Mouse (Mus musculus): ENCODE measurements around the gene Pwwp2b. TPM values are rescaled to one million over a fixed set of nuclear protein-coding genes. Genes with fewer than 3 reads are reported as not detected.

The Pwwp2b gene
- polyA plus RNA-seq, 1 experiment from 2014 or later, result 13.5 TPM

DNA sequence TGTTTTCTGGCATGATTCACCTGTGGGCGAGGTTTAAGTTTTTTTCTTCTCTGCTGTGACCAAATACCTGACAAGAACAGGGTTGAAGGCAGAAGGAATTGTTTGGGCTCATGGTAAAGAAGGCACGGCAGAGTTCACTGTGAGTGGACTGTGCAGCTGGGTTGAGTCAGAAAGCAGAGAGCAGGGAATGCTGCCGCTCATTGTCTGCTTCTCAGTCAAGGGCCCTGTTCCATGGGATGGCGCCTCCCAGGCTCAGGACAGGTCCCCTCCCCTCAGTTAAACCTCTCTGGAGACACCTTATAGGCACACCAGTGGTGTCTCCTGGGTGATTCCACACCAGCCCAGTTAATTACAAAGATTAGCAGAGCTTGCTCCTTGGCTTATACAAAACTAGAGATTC is 25.9 kb upstream of the Pwwp2b start:
- WGBS, result 76% methylated on average over 4 of the region's 4 CpGs
- no peak overlapping the region for H3K4me3 ChIP-seq (ENCODE audit: low read depth, low read length)
- H3K27me3 ChIP-seq (ENCODE audit: insufficient read depth, low read length), result no peaks in the 10 kb centered on the region
- no peak overlapping the region for H3K9ac ChIP-seq
- TF ChIP-seq CTCF (IDR thresholded peaks at IDR 0.05; ENCODE audit: low read depth), result no peak
- no peak for DNase-seq
- H3K36me3 ChIP-seq (ENCODE audit: insufficient read depth), result no peaks in the 10 kb centered on the region
- no peaks in the 10 kb centered on the region for H3K9me3 ChIP-seq (ENCODE audit: low read depth, low read length)
- no peak for ATAC-seq (ENCODE audit: insufficient read depth)
- H3K27ac ChIP-seq (ENCODE audit: low read depth), result no peak overlapping the region
- no peak overlapping the region for H3K4me2 ChIP-seq
- H3K4me1 ChIP-seq (ENCODE audit: insufficient read depth), result peaks cover 14% of the 10 kb centered on the region; the same call in 1 of the 2 replicates

- Histone ChIP-seq H3K4me1 (ENCODE audit: insufficient read depth) (peaks cover 16% of the 10 kb centered on the region), H3K27me3 (ENCODE audit: insufficient read depth, low read length) (no peaks in the 10 kb centered on the region), H3K9ac (no peak overlapping the region), H3K4me2 (no peak overlapping the region), H3K36me3 (ENCODE audit: insufficient read depth) (no peaks in the 10 kb centered on the region), H3K27ac (ENCODE audit: low read depth) (peak overlapping the region; percentile 6; the same call in 1 of the 2 replicates), H3K4me3 (ENCODE audit: low read depth, low read length) (no peak overlapping the region), H3K9me3 (ENCODE audit: low read depth, low read length) (no peaks in the 10 kb centered on the region)
- TF ChIP-seq CTCF (IDR thresholded peaks at IDR 0.05; ENCODE audit: low read depth), result no peak
- ATAC-seq (ENCODE audit: insufficient read depth) (no peak), DNase-seq (no peak)
- WGBS, result 73% methylated on average over 1 of the region's 1 CpGs
These were observed 24.2 kb upstream of the Pwwp2b start for GRCm38 (mm10) chr7:139224070-139224469.

DNA sequence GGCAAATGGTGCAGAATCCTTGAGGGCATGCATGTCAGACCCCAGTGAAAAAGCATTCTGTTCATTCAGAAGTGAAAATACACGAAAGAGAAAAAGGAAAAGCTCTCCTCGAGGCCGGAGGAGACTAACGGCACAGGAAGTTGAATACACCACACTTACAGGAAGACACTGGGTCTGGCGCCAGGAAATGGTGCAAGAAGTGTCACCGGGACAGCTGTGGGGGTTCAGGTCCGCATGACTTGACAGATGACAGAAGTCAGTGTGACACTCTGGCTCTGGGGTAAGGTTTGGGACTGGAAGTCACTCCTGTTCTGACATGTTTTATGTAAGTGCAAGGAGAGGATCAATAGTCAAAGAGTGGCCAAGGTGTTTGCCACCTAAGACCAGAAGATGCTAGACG is 23.6 kb upstream of the Pwwp2b start:
- Histone ChIP-seq H3K36me3 (ENCODE audit: insufficient read depth) (no peaks in the 10 kb centered on the region), H3K4me3 (ENCODE audit: low read depth, low read length) (no peak overlapping the region), H3K9ac (no peak overlapping the region), H3K27ac (ENCODE audit: low read depth) (no peak overlapping the region; the same call in 1 of the 2 replicates), H3K4me1 (ENCODE audit: insufficient read depth) (peaks cover 17% of the 10 kb centered on the region; the same call in 1 of the 2 replicates), H3K4me2 (no peak overlapping the region), H3K9me3 (ENCODE audit: low read depth, low read length) (no peaks in the 10 kb centered on the region), H3K27me3 (ENCODE audit: insufficient read depth, low read length) (no peaks in the 10 kb centered on the region)
- peak; percentile 68 for DNase-seq
- WGBS, result 40% methylated on average over 8 of the region's 8 CpGs
- no peak for ATAC-seq (ENCODE audit: insufficient read depth)
- no peak for TF ChIP-seq CTCF (IDR thresholded peaks at IDR 0.05; ENCODE audit: low read depth)

- WGBS, result 82% methylated on average over 7 of the region's 7 CpGs
- no peak overlapping the region for H3K9ac ChIP-seq
- no peak for TF ChIP-seq CTCF (IDR thresholded peaks at IDR 0.05; ENCODE audit: low read depth)
These were observed 21.9 kb upstream of the Pwwp2b start for GRCm38 (mm10) chr7:139226416-139226815.

GRCm38 (mm10) chr7:139228447-139229171 is 19.7 kb upstream of the Pwwp2b start:
- Histone ChIP-seq H3K27me3 (ENCODE audit: insufficient read depth, low read length) (no peaks in the 10 kb centered on the region), H3K9me3 (ENCODE audit: low read depth, low read length) (no peaks in the 10 kb centered on the region), H3K4me2 (no peak overlapping the region), H3K4me3 (ENCODE audit: low read depth, low read length) (no peak overlapping the region), H3K27ac (ENCODE audit: low read depth) (peak overlapping the region; percentile 43; the same call in 1 of the 2 replicates), H3K4me1 (ENCODE audit: insufficient read depth) (peaks cover 12% of the 10 kb centered on the region; the same call in 1 of the 2 replicates), H3K36me3 (ENCODE audit: insufficient read depth) (no peaks in the 10 kb centered on the region), H3K9ac (no peak overlapping the region)
- DNase-seq (peak; percentile 25), ATAC-seq (ENCODE audit: insufficient read depth) (no peak)
- TF ChIP-seq CTCF (IDR thresholded peaks at IDR 0.05; ENCODE audit: low read depth), result no peak
- 49% methylated on average over 6 of the region's 6 CpGs for WGBS

More at GRCm38 (mm10) chr7:139226416-139226815, 21.9 kb upstream of the Pwwp2b start:
- no peaks in the 10 kb centered on the region for H3K27me3 ChIP-seq (ENCODE audit: insufficient read depth, low read length)
- H3K4me3 ChIP-seq (ENCODE audit: low read depth, low read length), result no peak overlapping the region
- no peaks in the 10 kb centered on the region for H3K9me3 ChIP-seq (ENCODE audit: low read depth, low read length)
- DNase-seq, result no peak
- peaks cover 12% of the 10 kb centered on the region; the same call in 1 of the 2 replicates for H3K4me1 ChIP-seq (ENCODE audit: insufficient read depth)
- no peak overlapping the region for H3K4me2 ChIP-seq
- no peak for ATAC-seq (ENCODE audit: insufficient read depth)
- no peak overlapping the region for H3K27ac ChIP-seq (ENCODE audit: low read depth)
- H3K36me3 ChIP-seq (ENCODE audit: insufficient read depth), result no peaks in the 10 kb centered on the region

- DNase-seq (no peak), ATAC-seq (ENCODE audit: insufficient read depth) (no peak)
- no peak overlapping the region for H3K4me3 ChIP-seq (ENCODE audit: low read depth, low read length)
- 65% methylated on average over 5 of the region's 5 CpGs for WGBS
- no peak overlapping the region for H3K9ac ChIP-seq
- H3K4me1 ChIP-seq (ENCODE audit: insufficient read depth), result peaks cover 18% of the 10 kb centered on the region
- TF ChIP-seq CTCF (IDR thresholded peaks at IDR 0.05; ENCODE audit: low read depth), result no peak
- H3K27me3 ChIP-seq (ENCODE audit: insufficient read depth, low read length), result no peaks in the 10 kb centered on the region
- no peaks in the 10 kb centered on the region for H3K36me3 ChIP-seq (ENCODE audit: insufficient read depth)
- H3K9me3 ChIP-seq (ENCODE audit: low read depth, low read length), result no peaks in the 10 kb centered on the region
- H3K27ac ChIP-seq (ENCODE audit: low read depth), result no peak overlapping the region
- no peak overlapping the region for H3K4me2 ChIP-seq
These were observed 18.4 kb upstream of the Pwwp2b start for GRCm38 (mm10) chr7:139229837-139230236.

GRCm38 (mm10) chr7:139230241-139230640 is 18.0 kb upstream of the Pwwp2b start:
- ATAC-seq (ENCODE audit: insufficient read depth) (no peak), DNase-seq (no peak)
- Histone ChIP-seq H3K4me1 (ENCODE audit: insufficient read depth) (peaks cover 18% of the 10 kb centered on the region), H3K36me3 (ENCODE audit: insufficient read depth) (no peaks in the 10 kb centered on the region), H3K27ac (ENCODE audit: low read depth) (no peak overlapping the region), H3K27me3 (ENCODE audit: insufficient read depth, low read length) (no peaks in the 10 kb centered on the region), H3K9me3 (ENCODE audit: low read depth, low read length) (no peaks in the 10 kb centered on the region), H3K9ac (no peak overlapping the region), H3K4me3 (ENCODE audit: low read depth, low read length) (no peak overlapping the region), H3K4me2 (no peak overlapping the region)
- TF ChIP-seq CTCF (IDR thresholded peaks at IDR 0.05; ENCODE audit: low read depth), result no peak
- 60% methylated on average over 12 of the region's 12 CpGs for WGBS

Data from lung, embryonic 14.5 days (tissue).